Comparison of ENCODE assay signal across 8 mouse cellular contexts in genomic region chr17:24205284-24205888, GRCm38 (mm10). TPM values are rescaled to one million over a fixed set of nuclear protein-coding genes. Genes with fewer than 3 reads are reported as not detected.
DNase-seq lines count a peak whose midpoint lies in the region; ATAC-seq lines count a peak whose summit lies in the region.

TSS of gene Tbc1d24 (minus strand) at chr17:24205562.

- H3K9me3 ChIP-seq in hindbrain, embryonic 12.5 days (replicated peaks), result no peaks in the 10 kb centered on the region

- H3K36me3 ChIP-seq in hindbrain, embryonic 12.5 days, result no peaks in the 10 kb centered on the region

- DNase-seq in R1 (ENCODE audit: low read depth, low spot score), result peak; percentile 95
- DNase-seq in cerebellum, postnatal 14 days, result peak; percentile 96 to 98
- DNase-seq in frontal cortex, postnatal 14 days (ENCODE audit: low spot score in 2 of 2), result peak; percentile 88 to 92
- DNase-seq in layer of hippocampus, postnatal 14 days (ENCODE audit: low spot score in 2 of 2), result peak; percentile 95 to 96
- peak; percentile 93 for DNase-seq in lung, postnatal 10 days
- DNase-seq in ovary, postnatal 36 days (ENCODE audit: low spot score), result peak; percentile 96
- peak; percentile 90 for DNase-seq in thymus, postnatal 14 days

- peak within 1 kb of the TSS; percentile 71 for H3K27ac ChIP-seq in hindbrain, embryonic 12.5 days

- H3K4me3 ChIP-seq in hindbrain, embryonic 12.5 days, result peak within 1 kb of the TSS; percentile 71

- H3K4me1 ChIP-seq in hindbrain, embryonic 12.5 days, result peaks cover 73% of the 10 kb centered on the region

- peak within 1 kb of the TSS; percentile 80 for H3K9ac ChIP-seq in hindbrain, embryonic 12.5 days

- peak; percentile 62 for ATAC-seq in hindbrain, embryonic 12.5 days (ENCODE audit: low FRiP score)

- peaks cover 26% of the 10 kb centered on the region for H3K27me3 ChIP-seq in hindbrain, embryonic 12.5 days

- under 1% methylated on average over 59 of the region's 65 CpGs for WGBS in hindbrain, embryonic 12.5 days

- peak within 1 kb of the TSS; percentile 90 for H3K4me2 ChIP-seq in hindbrain, embryonic 12.5 days (replicated peaks)

RNA-seq across cellular contexts. Expression of gene Tbc1d24, which starts in this region (rescaled TPM):
- 13.5 and 17.0 TPM in 2 replicates for polyA plus RNA-seq in hindbrain, embryonic 12.5 days (2016; fragmentation: Nextera tagmentation; extraction: Ambion mirVana)
- total RNA-seq in layer of hippocampus, postnatal 14 days (2021), result 10 to 100 TPM; 71.1 to 75.8 TPM

Comparison
In these comparisons a context has a peak if more than half of its experiments do, and no peak if none do; other contexts are left out.
1. Peak in every context shown above with its lines: DNase-seq, ATAC-seq, H3K4me3 ChIP-seq and H3K27ac ChIP-seq.